Mouse (Mus musculus): ENCODE results near the gene Col12a1. TPM values are rescaled to one million over a fixed set of nuclear protein-coding genes. Genes with fewer than 3 reads are reported as not detected.

Gene Col12a1
- polyA plus RNA-seq (2012; rRNA removed), result 13.5 and 25.7 TPM in 2 replicates

- TF ChIP-seq POLR2A (IDR thresholded peaks at IDR 0.05; ENCODE audit: borderline replicate concordance, extremely low read depth, insufficient read depth, insufficient read length, poor library complexity, severe bottlenecking), result no peak
- TF ChIP-seq CTCF (IDR thresholded peaks at IDR 0.05; ENCODE audit: borderline replicate concordance, extremely low read depth, insufficient read depth, insufficient read length), result no peak
- DNase-seq (ENCODE audit: low read depth), result peak; percentile 83
Observed at GRCm38 (mm10) chr9:79718481-79719370, at the start of gene Col12a1. TSS of gene Col12a1 (minus strand) at chr9:79718831.

- no peak for DNase-seq (ENCODE audit: low read depth)
Observed at GRCm38 (mm10) chr9:79766991-79767545, 48.4 kb upstream of the Col12a1 start.

GRCm38 (mm10) chr9:79765329-79765728 lies 46.7 kb upstream of the Col12a1 start:
- TF ChIP-seq CTCF (IDR thresholded peaks at IDR 0.05; ENCODE audit: borderline replicate concordance, extremely low read depth, insufficient read depth, insufficient read length) (no peak), POLR2A (IDR thresholded peaks at IDR 0.05; ENCODE audit: borderline replicate concordance, extremely low read depth, insufficient read depth, insufficient read length, poor library complexity, severe bottlenecking) (no peak)
- no peak for DNase-seq (ENCODE audit: low read depth)

More at GRCm38 (mm10) chr9:79766991-79767545, 48.4 kb upstream of the Col12a1 start:
- no peak for TF ChIP-seq CTCF (IDR thresholded peaks at IDR 0.05; ENCODE audit: borderline replicate concordance, extremely low read depth, insufficient read depth, insufficient read length)
- TF ChIP-seq POLR2A (IDR thresholded peaks at IDR 0.05; ENCODE audit: borderline replicate concordance, extremely low read depth, insufficient read depth, insufficient read length, poor library complexity, severe bottlenecking), result no peak

- TF ChIP-seq POLR2A (IDR thresholded peaks at IDR 0.05; ENCODE audit: borderline replicate concordance, extremely low read depth, insufficient read depth, insufficient read length, poor library complexity, severe bottlenecking) (no peak), CTCF (IDR thresholded peaks at IDR 0.05; ENCODE audit: borderline replicate concordance, extremely low read depth, insufficient read depth, insufficient read length) (no peak)
- no peak for DNase-seq (ENCODE audit: low read depth)
Observed at GRCm38 (mm10) chr9:79762519-79762918, 43.9 kb upstream of the Col12a1 start.

GRCm38 (mm10) chr9:79760076-79760475 lies 41.4 kb upstream of the Col12a1 start:
- DNase-seq (ENCODE audit: low read depth), result no peak
- TF ChIP-seq CTCF (IDR thresholded peaks at IDR 0.05; ENCODE audit: borderline replicate concordance, extremely low read depth, insufficient read depth, insufficient read length), result no peak
- no peak for TF ChIP-seq POLR2A (IDR thresholded peaks at IDR 0.05; ENCODE audit: borderline replicate concordance, extremely low read depth, insufficient read depth, insufficient read length, poor library complexity, severe bottlenecking)

- TF ChIP-seq CTCF (IDR thresholded peaks at IDR 0.05; ENCODE audit: borderline replicate concordance, extremely low read depth, insufficient read depth, insufficient read length) (no peak), POLR2A (IDR thresholded peaks at IDR 0.05; ENCODE audit: borderline replicate concordance, extremely low read depth, insufficient read depth, insufficient read length, poor library complexity, severe bottlenecking) (peak; percentile 63; the same call in 1 of the 2 replicates)
- DNase-seq (ENCODE audit: low read depth), result peak; percentile 99
Observed at GRCm38 (mm10) chr9:79759385-79760005, 40.9 kb upstream of the Col12a1 start, which contains the start of gene Cox7a2. TSS of gene Cox7a2 (minus strand) at chr9:79759878.

GRCm38 (mm10) chr9:79755311-79755710 lies 36.7 kb upstream of the Col12a1 start:
- no peak for TF ChIP-seq POLR2A (IDR thresholded peaks at IDR 0.05; ENCODE audit: borderline replicate concordance, extremely low read depth, insufficient read depth, insufficient read length, poor library complexity, severe bottlenecking)
- TF ChIP-seq CTCF (IDR thresholded peaks at IDR 0.05; ENCODE audit: borderline replicate concordance, extremely low read depth, insufficient read depth, insufficient read length), result no peak

GRCm38 (mm10) chr9:79751846-79752245 lies 33.2 kb upstream of the Col12a1 start:
- DNase-seq (ENCODE audit: low read depth), result no peak
- TF ChIP-seq POLR2A (IDR thresholded peaks at IDR 0.05; ENCODE audit: borderline replicate concordance, extremely low read depth, insufficient read depth, insufficient read length, poor library complexity, severe bottlenecking) (no peak), CTCF (IDR thresholded peaks at IDR 0.05; ENCODE audit: borderline replicate concordance, extremely low read depth, insufficient read depth, insufficient read length) (no peak)

More at GRCm38 (mm10) chr9:79755311-79755710, 36.7 kb upstream of the Col12a1 start:
- DNase-seq (ENCODE audit: low read depth), result no peak

GRCm38 (mm10) chr9:79750709-79751108 lies 32.1 kb upstream of the Col12a1 start:
- TF ChIP-seq POLR2A (IDR thresholded peaks at IDR 0.05; ENCODE audit: borderline replicate concordance, extremely low read depth, insufficient read depth, insufficient read length, poor library complexity, severe bottlenecking) (no peak), CTCF (IDR thresholded peaks at IDR 0.05; ENCODE audit: borderline replicate concordance, extremely low read depth, insufficient read depth, insufficient read length) (no peak)
- no peak for DNase-seq (ENCODE audit: low read depth)

GRCm38 (mm10) chr9:79745036-79745435 lies 26.4 kb upstream of the Col12a1 start:
- DNase-seq (ENCODE audit: low read depth), result no peak
- TF ChIP-seq CTCF (IDR thresholded peaks at IDR 0.05; ENCODE audit: borderline replicate concordance, extremely low read depth, insufficient read depth, insufficient read length) (no peak), POLR2A (IDR thresholded peaks at IDR 0.05; ENCODE audit: borderline replicate concordance, extremely low read depth, insufficient read depth, insufficient read length, poor library complexity, severe bottlenecking) (no peak)

GRCm38 (mm10) chr9:79735608-79736007 lies 17.0 kb upstream of the Col12a1 start:
- TF ChIP-seq POLR2A (IDR thresholded peaks at IDR 0.05; ENCODE audit: borderline replicate concordance, extremely low read depth, insufficient read depth, insufficient read length, poor library complexity, severe bottlenecking) (no peak), CTCF (IDR thresholded peaks at IDR 0.05; ENCODE audit: borderline replicate concordance, extremely low read depth, insufficient read depth, insufficient read length) (no peak)
- DNase-seq (ENCODE audit: low read depth), result no peak

Data from brain, embryonic 14.5 days (tissue).